8 mouse cellular contexts compared by ENCODE assay signal in genomic region chr12:3426530-3427034, GRCm38 (mm10). TPM values are rescaled to one million over a fixed set of nuclear protein-coding genes. Genes with fewer than 3 reads are reported as not detected.
DNase-seq lines count a peak whose midpoint lies in the region; ATAC-seq and TF ChIP-seq lines count a peak whose summit lies in the region.

Asxl2 (plus strand) TSS chr12:3426857.

- under 1% methylated on average over 53 of the region's 53 CpGs for WGBS in forebrain, embryonic 13.5 days
- WGBS in large intestine, adult 2 months = under 1% methylated on average over 53 of the region's 53 CpGs
- under 1% methylated on average over 53 of the region's 53 CpGs for WGBS in liver, postnatal 0 days (ENCODE audit: insufficient replicate concordance)
- WGBS in neural tube, embryonic 14.5 days = under 1% methylated on average over 53 of the region's 53 CpGs

- peak within 1 kb of the TSS; percentile 64 for H3K4me2 ChIP-seq in forebrain, embryonic 13.5 days
- H3K4me2 ChIP-seq in liver, postnatal 0 days (ENCODE audit: low read depth, low read length) = peak within 1 kb of the TSS; percentile 74
- H3K4me2 ChIP-seq in neural tube, embryonic 14.5 days (ENCODE audit: low read depth, low read length) = peak within 1 kb of the TSS; percentile 57

- DNase-seq in heart, postnatal 10 days = peak; percentile 99 to 100
- DNase-seq in large intestine, adult 2 months (ENCODE audit: low read depth, low spot score) = peak; percentile 93
- peak; percentile 100 for DNase-seq in liver, postnatal 0 days
- DNase-seq in testis, postnatal 10 days (ENCODE audit: low spot score) = peak; percentile 99

- H3K9me3 ChIP-seq in ES-Bruce4 (replicated peaks; ENCODE audit: control insufficient read depth, insufficient read depth, low read length, poor library complexity, severe bottlenecking) = no peaks in the 10 kb centered on the region
- no peaks in the 10 kb centered on the region for H3K9me3 ChIP-seq in forebrain, embryonic 13.5 days (replicated peaks)
- H3K9me3 ChIP-seq in liver, postnatal 0 days (ENCODE audit: low read length) = no peaks in the 10 kb centered on the region
- no peaks in the 10 kb centered on the region for H3K9me3 ChIP-seq in neural tube, embryonic 14.5 days (ENCODE audit: control insufficient read depth, low read length)

- no peaks in the 10 kb centered on the region for H3K4me1 ChIP-seq in ES-Bruce4 (ENCODE audit: control insufficient read depth, insufficient read depth, low read length)
- peaks cover 20% of the 10 kb centered on the region for H3K4me1 ChIP-seq in forebrain, embryonic 13.5 days
- peaks cover 14% of the 10 kb centered on the region for H3K4me1 ChIP-seq in liver, postnatal 0 days (ENCODE audit: insufficient read depth)
- H3K4me1 ChIP-seq in neural tube, embryonic 14.5 days (ENCODE audit: control insufficient read depth, insufficient read depth, low read length) = peaks cover 3% of the 10 kb centered on the region; the same call in 1 of the 2 replicates

- H3K36me3 ChIP-seq in ES-Bruce4 (ENCODE audit: control insufficient read depth, insufficient read depth, low read length, poor library complexity, severe bottlenecking) = peaks cover 20% of the 10 kb centered on the region
- peaks cover 13% of the 10 kb centered on the region for H3K36me3 ChIP-seq in forebrain, embryonic 13.5 days (ENCODE audit: poor library complexity, severe bottlenecking)
- H3K36me3 ChIP-seq in liver, postnatal 0 days (replicated peaks; ENCODE audit: insufficient read depth, low read length) = no peaks in the 10 kb centered on the region
- no peaks in the 10 kb centered on the region for H3K36me3 ChIP-seq in neural tube, embryonic 14.5 days (ENCODE audit: control insufficient read depth, insufficient read depth, low read length)

- H3K9ac ChIP-seq in ES-Bruce4 (ENCODE audit: low read depth, poor library complexity, severe bottlenecking) = peak within 1 kb of the TSS; percentile 93
- H3K9ac ChIP-seq in forebrain, embryonic 13.5 days = peak within 1 kb of the TSS; percentile 90
- H3K9ac ChIP-seq in liver, postnatal 0 days (replicated peaks) = peak within 1 kb of the TSS; percentile 96
- H3K9ac ChIP-seq in neural tube, embryonic 14.5 days (replicated peaks; ENCODE audit: low read depth, low read length) = peak within 1 kb of the TSS; percentile 76

- TF ChIP-seq CTCF in ES-Bruce4 (IDR thresholded peaks at IDR 0.05; ENCODE audit: low read depth, low read length) = no peak
- no peak for TF ChIP-seq CTCF in liver, postnatal 0 days (IDR thresholded peaks at IDR 0.05; ENCODE audit: low read depth)

- peak; percentile 79 for TF ChIP-seq POLR2A in ES-Bruce4 (IDR thresholded peaks at IDR 0.05; ENCODE audit: insufficient read depth, low read length)

- peak within 1 kb of the TSS; percentile 100 for H3K4me3 ChIP-seq in ES-Bruce4 (ENCODE audit: low read depth, low read length)
- H3K4me3 ChIP-seq in forebrain, embryonic 13.5 days = peak within 1 kb of the TSS; percentile 93
- H3K4me3 ChIP-seq in liver, postnatal 0 days (ENCODE audit: low read depth, low read length) = peak within 1 kb of the TSS; percentile 87
- H3K4me3 ChIP-seq in neural tube, embryonic 14.5 days (ENCODE audit: low read depth, low read length) = peak within 1 kb of the TSS; percentile 95

- TF ChIP-seq EP300 in ES-Bruce4 (IDR thresholded peaks at IDR 0.05; ENCODE audit: insufficient read depth, low read depth, low read length) = peak; percentile 33; the same call in 1 of the 2 replicates
- peak; percentile 58; the same call in 1 of the 2 replicates for TF ChIP-seq EP300 in liver, postnatal 0 days (IDR thresholded peaks at IDR 0.05; ENCODE audit: low read depth)

- H3K27ac ChIP-seq in ES-Bruce4 (ENCODE audit: insufficient read depth, low read length) = peak within 1 kb of the TSS; percentile 86
- peak within 1 kb of the TSS; percentile 95 for H3K27ac ChIP-seq in forebrain, embryonic 13.5 days
- peak within 1 kb of the TSS; percentile 97 for H3K27ac ChIP-seq in liver, postnatal 0 days (ENCODE audit: low read depth)
- peak within 1 kb of the TSS; percentile 95 for H3K27ac ChIP-seq in neural tube, embryonic 14.5 days (ENCODE audit: low read depth, low read length)

- ATAC-seq in cerebellum, adult (ENCODE audit: insufficient number of reproducible peaks, low FRiP score, low TSS enrichment) = peak; percentile 96
- ATAC-seq in forebrain, embryonic 13.5 days = peak; percentile 97
- ATAC-seq in liver, postnatal 0 days = peak; percentile 93
- ATAC-seq in neural tube, embryonic 14.5 days (ENCODE audit: low read depth) = peak; percentile 96

- intact Hi-C loops in heart, postnatal 10 days (cut with DNase I) = no loop called here

- H3K27me3 ChIP-seq in ES-Bruce4 (ENCODE audit: control insufficient read depth, insufficient read depth, low read length, poor library complexity, severe bottlenecking) = no peaks in the 10 kb centered on the region
- H3K27me3 ChIP-seq in forebrain, embryonic 13.5 days = no peaks in the 10 kb centered on the region
- H3K27me3 ChIP-seq in liver, postnatal 0 days (ENCODE audit: insufficient read depth, low read length) = no peaks in the 10 kb centered on the region
- no peaks in the 10 kb centered on the region; the same call in 1 of the 2 replicates for H3K27me3 ChIP-seq in neural tube, embryonic 14.5 days (ENCODE audit: control insufficient read depth, insufficient read depth, low read length)

RNA-seq across cellular contexts. Expression of gene Asxl2, which starts in this region (rescaled TPM):
- polyA plus RNA-seq in ES-Bruce4 (2011; ENCODE audit: insufficient read depth, insufficient read length, low read depth, missing spikeins) = 60.7 and 60.9 TPM in 2 replicates
- 17.0 and 18.1 TPM in 2 replicates for polyA plus RNA-seq in forebrain, embryonic 13.5 days (2015; fragmentation: Nextera tagmentation; extraction: Ambion mirVana)
- total RNA-seq in heart, postnatal 10 days (2021) = 10 to 100 TPM; 35.5 TPM
- polyA plus RNA-seq in large intestine, adult 2 months (2012; rRNA removed) = 4.1 and 7.8 TPM in 2 replicates
- 4.3 and 5.1 TPM in 2 replicates for polyA plus RNA-seq in liver, postnatal 0 days (2015; fragmentation: Nextera tagmentation; extraction: Ambion mirVana)
- 14.7 and 15.3 TPM in 2 replicates for polyA plus RNA-seq in neural tube, embryonic 14.5 days (2014; fragmentation: Nextera tagmentation; extraction: Ambion mirVana)

Comparison
In these comparisons a context has a peak if more than half of its experiments do, and no peak if none do; other contexts are left out.
1. Peak in every context shown above with its lines: DNase-seq, ATAC-seq, H3K4me3 ChIP-seq and H3K27ac ChIP-seq.